Mouse (Mus musculus) bone marrow, adult 2 months (tissue): ENCODE results near the gene Pold4.

ENCODE experiments used
- CTCF ChIP-seq: fragments of 200-500 bp; IDR thresholded peaks from 2 replicates; pipeline ENCODE4 v1.5.1; 2011; ENCODE audit warnings: low read length, control low read depth; ENCODE audit not compliant: control insufficient read depth, insufficient read depth
- POLR2A ChIP-seq: fragments of 200-500 bp; IDR thresholded peaks from 2 replicates; pipeline ENCODE4 v1.6.1; 2011; ENCODE audit warnings: low read depth, mild to moderate bottlenecking, control low read depth, low read length, borderline replicate concordance; ENCODE audit not compliant: control insufficient read depth

DNA sequence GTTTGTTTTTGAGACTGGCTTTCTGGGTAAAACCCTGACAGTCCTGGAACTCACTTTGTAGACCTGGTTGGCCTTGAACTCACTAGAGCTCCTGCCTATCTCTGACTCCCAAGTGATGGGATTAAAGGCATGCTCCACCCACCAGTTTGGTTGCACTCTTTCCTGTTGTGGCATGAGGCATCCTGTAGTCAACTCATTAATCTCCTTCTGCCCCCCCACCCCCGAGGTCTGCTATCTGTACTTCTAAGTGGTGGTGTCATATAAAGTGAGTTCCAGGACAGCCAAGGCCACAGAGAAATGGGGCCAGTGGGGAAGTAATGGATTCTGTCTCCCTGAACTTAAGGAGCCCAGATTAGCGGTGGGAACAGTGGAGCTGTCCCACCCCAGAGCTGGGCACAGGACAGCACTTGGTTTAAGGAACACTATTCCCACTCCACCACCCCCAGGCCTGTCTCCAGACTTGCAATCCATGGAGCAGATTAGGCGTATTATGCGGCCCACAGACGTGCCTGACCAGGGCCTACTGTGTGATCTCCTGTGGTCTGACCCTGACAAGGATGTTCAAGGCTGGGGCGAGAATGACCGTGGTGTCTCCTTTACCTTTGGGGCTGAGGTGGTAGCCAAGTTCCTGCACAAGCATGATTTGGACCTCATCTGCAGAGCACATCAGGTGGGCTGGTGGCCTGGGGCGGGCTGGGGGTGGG is 37.5 kb upstream of the Pold4 start:
- TF ChIP-seq CTCF (no peak), POLR2A (no peak)
